Mouse (Mus musculus): ENCODE measurements at regions not wholly inside any gene's neighbourhood (a gene's known extent, or its start where the extent isn't known, plus 50 kb on each side); places are given as distances from the start of the nearest gene placed in this dataset.

DNA sequence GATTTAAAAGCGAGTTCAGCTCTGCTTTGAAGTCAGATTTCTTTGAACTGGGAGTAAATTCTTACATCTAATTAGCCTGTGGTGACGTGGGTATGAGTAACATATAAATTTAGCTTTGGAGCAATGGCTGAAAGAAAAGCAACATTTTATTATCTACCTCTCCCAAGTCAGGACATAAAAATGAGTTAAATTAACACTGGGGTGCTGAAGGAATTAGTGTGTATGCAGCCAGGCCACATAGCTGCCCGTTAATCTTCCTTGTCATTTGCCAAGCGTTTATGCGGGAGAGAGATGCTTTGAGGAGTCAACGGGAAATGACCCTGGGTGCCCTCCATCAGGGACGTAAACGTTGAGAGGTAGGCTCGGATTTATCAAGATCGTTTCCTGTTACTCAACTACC, 52.0 kb upstream of the Slc38a4 start:
- TF ChIP-seq POLR2A (IDR thresholded peaks at IDR 0.05; ENCODE audit: borderline replicate concordance, extremely low read depth, insufficient read depth, insufficient read length, poor library complexity, severe bottlenecking): no peak
- TF ChIP-seq CTCF (IDR thresholded peaks at IDR 0.05; ENCODE audit: borderline replicate concordance, extremely low read depth, insufficient read depth, insufficient read length): no peak
